Mouse (Mus musculus): ENCODE results near the gene Lbh. TPM values are rescaled to one million over a fixed set of nuclear protein-coding genes. Genes with fewer than 3 reads are reported as not detected.

Gene Lbh
- total RNA-seq, 4 experiments from 2014 or later: 36.5 to 46.3 (median 42.0) TPM

DNA sequence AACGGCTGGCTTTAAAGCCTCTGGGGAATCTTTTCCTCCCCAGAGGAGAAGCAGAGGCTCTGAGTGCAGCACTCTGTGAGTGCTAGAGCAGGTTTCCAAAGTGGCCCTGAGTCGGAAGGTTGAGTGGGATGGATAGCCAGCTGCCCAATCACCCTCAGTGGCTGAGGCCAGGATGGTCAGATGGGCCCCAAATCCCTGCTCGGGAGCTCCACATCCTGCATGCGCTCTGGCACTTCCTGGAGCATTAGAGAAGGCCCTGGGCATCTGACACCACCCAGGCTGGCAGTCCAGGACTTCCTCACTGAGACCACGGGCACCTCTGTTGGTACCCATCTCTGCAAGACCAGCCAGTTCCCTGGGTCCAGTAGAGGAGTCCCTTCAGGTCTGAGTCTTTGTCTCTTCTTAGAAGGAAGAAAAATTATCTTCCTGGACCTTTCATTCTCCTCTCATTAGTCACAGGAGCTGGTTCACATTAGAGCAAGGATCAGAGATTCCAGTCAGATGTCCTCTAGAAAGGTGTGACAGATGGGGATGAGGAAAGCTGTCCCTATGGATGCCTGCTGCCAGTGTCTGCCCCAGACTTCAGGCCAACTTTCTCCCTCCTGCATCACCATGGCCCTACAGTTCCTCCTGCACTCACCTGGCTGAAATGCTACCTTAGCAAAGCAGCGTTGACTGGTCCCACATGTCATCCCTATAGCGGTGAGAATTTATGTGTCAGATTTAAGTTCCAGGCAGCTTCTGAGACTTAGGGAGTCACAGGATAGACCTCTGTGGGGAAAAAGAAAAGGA is 8.8 kb upstream of the Lbh start:
- no peak for DNase-seq (ENCODE audit: low spot score in 2 of 2)

DNA sequence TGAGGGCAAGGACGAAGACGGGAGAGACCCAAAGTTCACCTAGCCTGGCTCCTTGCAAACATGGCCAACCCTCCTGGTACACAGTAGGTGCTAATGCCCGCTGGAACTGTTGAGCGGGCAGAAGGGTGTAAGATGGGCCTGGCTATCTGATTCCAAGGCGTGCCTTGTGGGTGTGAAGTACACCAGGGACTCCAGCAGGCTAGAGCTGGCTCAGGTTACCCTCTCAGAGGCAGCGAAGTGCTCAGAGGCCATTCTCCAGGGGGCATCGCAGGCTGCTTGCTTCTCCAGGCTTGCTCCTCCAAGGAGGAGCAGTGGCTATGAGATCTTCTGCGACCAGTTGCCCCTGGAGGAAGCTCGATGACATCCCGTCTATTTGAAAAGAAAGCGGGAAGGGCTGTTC is 6.8 kb upstream of the Lbh start:
- no peak for DNase-seq (ENCODE audit: low spot score in 2 of 2)

DNA sequence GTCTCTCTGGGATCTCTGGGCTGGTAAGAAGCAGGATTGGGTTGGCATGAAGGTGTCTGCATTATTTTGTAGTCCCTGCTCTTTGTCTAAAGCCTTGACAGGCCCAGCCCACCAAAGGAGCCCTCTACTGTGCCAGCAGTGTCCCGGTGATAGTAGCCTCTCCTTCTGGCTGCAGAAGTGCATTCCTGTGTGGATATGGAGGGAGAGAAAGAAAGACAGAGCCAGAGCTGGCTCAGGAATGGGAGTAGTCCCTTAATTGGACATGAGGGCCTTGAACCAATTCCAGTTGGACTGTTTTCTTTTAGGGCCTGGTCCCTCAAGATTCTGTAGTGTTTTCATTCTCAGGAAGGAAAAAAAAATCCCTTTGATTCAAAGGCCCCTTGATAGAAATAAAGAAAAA is 6.4 kb upstream of the Lbh start:
- no peak for DNase-seq (ENCODE audit: low spot score in 2 of 2)

DNA sequence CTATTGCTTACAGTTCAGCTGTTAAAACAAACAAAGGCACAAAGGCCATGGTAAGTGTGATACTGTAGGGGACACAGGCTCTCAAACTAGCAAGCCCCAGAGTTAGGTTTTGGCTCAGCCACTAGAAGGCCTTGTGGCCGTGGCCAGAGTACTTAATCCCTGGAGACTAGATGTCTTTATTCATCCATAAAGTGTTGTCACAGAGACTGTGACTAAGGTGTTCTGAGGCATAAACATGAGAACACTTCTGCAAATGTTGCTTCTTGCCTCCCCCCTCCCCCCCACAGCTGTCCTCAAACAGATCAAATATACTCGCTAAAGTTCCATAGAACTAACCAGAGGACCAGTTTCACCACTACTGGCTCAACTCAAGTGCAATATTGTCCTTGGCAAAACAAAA is 4.0 kb upstream of the Lbh start:
- no peak for DNase-seq (ENCODE audit: low spot score in 2 of 2)

DNA sequence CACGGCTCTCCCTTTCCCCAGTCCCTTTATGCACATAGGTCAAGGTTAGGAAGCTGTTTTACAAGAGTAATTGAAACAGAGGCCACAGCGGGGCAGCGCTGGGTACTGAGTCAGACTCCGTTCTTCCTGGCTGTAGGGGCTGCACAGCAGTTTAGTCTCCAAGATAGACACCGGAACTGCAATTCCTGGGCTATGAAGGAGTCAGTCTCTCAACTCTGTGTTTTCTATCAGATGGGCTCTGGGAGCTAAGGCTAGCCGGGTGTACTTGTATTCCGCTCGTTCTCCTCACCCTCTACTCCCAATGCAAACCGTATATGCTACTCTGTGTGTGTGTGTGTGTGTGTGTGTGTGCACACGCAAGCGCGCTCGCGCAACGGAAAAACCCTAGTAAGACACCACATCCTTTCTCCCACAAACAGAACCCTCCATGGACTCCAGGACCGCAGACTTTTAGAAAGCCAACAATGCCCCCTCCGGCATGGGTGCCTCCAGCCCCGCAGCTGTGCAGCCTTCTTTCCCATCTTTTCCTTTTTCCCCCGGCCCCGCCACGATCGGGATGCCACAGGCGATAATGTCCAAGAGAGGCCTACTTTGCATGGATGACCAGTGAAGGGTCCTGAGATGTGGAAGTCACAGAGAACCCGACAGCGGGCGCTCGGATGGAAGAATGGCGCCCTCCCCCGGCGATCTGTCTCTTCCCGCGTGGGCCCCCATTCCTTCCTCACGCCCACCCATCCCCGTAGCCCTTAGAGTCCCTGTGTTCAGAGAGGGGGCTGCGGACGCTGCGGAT is 669 bp upstream of the Lbh start:
- no peak for DNase-seq (ENCODE audit: low spot score in 2 of 2)

DNA sequence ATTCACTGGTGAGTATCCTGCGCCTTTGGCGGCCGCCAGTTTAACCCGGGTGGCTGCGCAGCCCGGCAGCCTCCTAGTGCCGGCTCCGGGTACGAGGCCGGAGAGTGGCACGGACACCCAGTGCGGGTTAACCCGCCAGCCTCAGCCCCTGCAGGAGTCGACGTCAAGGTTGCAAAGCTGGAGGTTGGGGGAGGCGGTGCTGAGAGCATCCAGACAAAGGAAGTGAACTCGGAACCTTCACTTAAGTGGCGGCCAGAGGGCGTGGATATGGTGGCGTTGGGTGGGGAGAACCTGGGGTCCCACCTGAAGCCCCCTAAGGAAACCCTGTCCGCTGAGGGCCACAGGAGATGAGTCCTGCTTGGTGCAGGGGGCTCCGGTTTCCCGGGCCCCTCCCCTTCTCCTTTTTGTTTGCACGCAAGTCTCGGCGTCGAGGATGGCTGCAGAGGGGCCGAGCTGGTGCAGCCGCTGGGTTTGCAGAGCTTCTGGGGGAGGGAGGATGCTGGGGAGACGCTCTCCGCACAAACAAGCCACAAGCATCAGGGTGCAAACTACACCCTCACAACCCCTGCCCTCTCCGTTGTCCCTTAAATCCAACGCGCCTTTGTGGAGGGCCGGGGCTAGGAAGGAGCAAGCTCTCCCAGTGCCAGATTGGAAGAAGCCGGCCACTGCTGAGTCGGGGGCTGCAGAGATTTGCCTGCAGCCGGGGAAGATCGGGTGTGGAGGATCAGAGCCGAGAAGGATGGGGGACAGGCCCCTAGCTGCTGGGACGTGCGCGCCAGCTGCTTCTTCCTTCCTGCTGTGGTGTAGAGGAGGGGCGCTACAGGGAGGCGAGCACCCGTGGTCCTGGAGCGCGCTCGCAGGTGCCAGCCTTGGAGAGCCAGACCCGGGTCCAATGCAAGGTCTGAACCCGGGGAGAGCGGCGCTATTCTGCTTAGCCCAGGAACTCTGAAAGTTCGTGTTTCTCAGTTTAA is 751 bp downstream of the Lbh start:
- DNase-seq (ENCODE audit: low spot score in 2 of 2): peak in 1 of 2 experiments; percentile 23

DNA sequence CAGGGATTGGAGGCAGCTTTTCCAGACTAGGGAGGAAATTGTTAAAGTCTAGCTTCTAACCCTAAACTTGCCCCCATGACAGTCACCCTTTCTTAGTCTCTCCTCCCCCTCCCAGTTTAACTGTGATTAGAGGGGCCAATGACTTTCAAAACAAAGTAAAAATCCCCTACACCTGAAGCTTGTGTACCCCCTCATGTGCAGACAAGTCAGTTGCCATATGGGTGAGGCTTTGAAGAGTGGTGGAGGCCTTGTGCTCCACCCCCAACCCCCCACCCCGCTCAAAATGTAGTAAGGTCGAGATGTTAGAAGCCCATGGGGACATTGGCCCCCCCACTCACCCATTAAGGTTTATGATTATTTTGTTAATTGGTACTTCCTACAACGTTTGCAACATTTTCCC is 1.5 kb downstream of the Lbh start:
- DNase-seq (ENCODE audit: low spot score in 2 of 2): no peak

DNA sequence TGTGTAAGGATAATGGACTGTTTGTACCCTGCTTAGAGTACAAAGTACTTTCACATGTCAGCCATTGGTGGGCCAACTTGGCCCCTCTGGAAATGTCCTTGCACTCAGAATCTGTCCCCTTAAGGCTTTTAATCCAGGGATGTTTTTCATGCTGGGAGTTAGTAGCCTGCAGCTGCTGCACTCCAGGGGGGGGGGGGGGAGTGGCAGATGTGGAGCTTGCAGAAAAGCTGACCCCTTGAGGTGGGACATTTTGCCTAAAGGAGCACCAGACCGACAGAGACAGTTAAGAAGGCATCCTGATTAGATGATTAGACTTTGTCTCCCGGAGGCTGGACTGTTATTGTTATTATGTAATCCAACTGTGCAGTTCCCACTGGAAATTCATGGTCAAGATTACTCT is 2.3 kb downstream of the Lbh start:
- no peak for DNase-seq (ENCODE audit: low spot score in 2 of 2)

DNA sequence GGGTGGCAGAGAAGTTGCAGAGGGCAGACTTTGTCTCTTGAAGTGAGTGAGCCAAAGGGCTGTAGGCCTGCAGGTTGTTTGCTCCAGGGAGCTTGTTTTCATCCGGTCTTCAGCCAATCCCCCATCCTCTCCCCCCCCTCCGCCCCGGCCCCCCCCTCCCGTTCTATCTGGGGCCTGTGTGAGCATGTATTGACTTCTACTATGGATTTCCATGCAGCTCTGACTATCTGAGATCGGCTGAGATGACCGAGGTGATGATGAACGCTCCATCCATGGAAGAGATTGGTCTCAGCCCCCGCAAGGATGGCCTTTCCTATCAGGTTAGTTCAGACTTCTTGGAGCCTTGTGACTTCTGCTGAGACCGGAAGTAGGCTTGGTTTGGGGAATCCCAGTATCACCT is 2.9 kb downstream of the Lbh start:
- DNase-seq (ENCODE audit: low spot score in 2 of 2): no peak

DNA sequence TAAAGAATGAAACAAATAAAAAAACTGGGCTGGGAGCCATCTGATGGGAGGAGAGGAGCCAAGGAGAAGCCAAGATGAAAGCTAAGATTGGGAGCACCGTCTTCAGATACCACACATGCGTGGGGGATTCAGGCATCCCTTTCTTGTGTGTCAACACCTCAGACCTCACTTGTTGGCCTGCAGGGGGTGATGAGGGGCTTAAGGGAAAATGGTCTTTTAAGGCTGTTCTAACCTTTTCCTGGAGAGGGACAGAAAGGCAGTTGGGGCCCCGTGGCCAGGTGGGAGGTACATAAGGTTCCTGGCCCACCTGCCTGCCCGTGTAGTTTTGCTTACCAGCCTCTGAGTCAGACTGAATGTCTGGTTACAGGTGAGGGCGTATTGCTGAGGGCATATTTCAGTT is 4.1 kb downstream of the Lbh start:
- DNase-seq (ENCODE audit: low spot score in 2 of 2): no peak

DNA sequence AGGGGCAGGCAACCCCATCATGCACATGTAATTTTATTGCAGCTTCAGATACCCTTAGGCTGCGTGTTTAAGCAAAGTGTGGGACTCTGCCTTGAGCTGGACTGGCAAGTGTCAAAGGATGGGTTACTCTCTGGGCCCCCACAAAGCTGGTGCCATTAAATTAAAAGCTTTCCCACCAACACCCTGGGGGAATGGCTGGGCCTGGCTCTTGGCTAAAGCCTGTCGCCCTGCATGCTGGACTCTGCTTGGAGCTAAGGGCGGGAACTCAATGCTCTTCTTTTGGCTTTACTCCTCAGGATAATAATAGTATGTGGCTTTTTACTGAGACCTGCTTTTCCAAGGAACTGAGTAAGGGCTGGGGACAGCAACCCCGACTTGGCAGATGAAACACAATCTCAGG is 5.2 kb downstream of the Lbh start:
- DNase-seq (ENCODE audit: low spot score in 2 of 2): no peak

DNA sequence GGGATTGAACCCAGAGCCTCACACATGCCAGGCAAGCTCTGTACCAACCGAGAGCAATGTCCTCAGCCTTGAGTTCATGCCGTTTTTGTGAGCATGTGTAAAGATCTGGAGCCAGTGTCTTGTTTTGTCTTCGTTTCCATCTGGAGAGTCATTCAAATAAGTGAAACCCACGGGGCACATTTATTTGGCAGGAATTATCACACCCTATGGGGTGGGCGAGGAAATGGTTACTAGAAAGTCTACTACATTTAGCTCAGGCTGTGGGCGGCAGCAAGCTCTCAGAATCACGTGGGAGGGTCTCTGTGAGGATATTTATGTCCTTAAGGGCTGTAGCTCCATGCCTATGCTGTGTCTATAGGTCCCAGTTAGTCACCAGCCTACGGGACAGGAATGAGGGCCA is 6.2 kb downstream of the Lbh start:
- peak; percentile 36 to 62 for DNase-seq (ENCODE audit: low spot score in 2 of 2)

DNA sequence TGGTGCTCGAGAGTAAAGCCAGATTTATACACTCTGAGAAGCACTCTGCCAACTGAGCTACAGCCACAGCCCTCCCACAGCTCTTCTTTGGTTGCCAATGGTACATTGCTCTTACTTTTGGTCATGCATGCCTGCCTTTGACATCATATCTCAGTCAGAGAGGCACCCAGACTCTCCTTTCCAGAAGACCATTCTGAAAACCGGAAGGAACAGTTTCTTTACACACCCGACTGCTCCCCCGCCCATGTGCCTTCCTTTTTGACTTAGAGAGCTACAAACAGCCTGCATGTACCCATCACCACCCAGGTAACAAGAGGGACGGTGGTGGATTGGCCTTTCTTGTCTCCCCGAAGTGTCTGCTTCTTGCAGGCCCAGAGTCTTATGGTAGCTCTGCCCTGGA is 7.0 kb downstream of the Lbh start:
- DNase-seq (ENCODE audit: low spot score in 2 of 2): no peak

DNA sequence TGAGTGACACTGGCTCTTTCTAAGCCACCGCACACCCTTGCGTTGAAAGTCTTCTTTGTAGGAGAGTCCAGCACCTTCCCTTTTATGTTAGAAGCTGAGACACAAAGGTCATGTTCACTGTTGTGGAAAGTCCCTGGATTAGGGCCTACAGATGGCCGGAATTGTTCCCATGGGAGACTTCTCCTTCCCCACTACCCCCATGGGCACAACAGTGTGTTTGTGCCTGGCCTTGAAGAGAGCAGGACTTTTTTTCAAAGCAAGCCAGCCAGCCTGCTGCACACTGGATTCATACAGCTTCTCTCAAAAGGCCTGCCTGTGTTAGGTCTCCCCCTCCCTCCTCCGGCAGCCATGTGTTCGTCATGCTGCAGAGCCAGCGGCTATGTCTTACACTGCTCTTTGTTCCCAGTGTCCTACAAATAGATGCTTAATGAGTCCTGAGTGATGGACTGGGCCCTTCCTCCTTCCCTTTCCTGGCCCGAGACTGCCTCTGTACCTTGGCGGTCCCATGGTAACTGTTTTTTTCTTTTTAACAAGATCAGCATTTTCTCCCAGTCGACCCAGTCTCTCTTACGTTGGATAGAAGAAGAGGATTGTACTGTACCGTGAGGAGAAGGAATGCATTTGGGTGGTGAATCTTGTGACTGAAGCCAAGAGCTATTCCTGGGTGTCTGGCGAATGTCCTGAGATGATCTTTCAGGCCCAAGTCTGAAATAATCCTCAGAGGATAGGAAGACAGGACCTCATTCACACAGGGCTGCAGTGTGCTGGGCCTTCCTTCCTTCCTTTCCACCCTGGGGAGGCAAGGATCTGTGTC is 7.9 kb downstream of the Lbh start:
- peak; percentile 69 to 85 for DNase-seq (ENCODE audit: low spot score in 2 of 2)

DNA sequence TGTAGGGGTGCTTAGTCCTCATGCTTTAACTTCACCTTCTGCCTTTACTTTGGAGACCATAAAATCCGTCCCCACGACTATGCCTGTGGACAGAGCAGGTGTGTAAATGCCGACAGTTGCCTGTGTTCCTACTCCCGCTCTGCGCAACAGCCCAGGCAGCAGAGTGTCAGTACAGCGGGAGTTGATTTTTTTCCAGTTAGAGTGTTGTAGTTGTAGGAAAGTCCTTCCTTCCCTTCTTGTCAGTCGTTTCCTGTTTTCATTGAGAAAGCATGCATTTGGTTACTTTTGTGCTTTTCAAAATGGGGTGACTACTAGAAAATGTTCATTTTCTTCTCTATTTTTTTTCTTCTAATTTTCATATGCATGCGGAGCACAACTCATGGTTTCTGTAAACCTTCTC is 8.9 kb downstream of the Lbh start:
- no peak for DNase-seq (ENCODE audit: low spot score in 2 of 2)

DNA sequence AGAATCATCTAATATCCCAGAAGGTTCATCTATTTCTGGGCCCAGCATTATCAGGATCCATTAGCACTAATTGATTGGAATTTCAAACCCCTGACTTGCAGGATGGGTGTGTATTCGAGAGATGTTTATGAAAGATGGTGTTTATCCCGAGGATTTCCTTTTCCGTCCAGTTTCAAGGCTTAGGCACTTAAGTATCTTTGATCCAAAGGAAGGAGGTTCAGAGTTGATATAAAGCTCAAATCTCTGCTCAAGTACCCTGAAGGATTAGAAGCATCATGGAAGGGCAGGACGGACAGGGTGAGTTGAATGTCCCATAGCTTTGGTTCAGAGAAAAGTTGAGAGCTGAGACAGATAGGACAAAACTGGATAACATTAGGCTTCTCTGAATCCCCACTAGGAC is 15.0 kb downstream of the Lbh start:
- DNase-seq (ENCODE audit: low spot score in 2 of 2): no peak

DNA sequence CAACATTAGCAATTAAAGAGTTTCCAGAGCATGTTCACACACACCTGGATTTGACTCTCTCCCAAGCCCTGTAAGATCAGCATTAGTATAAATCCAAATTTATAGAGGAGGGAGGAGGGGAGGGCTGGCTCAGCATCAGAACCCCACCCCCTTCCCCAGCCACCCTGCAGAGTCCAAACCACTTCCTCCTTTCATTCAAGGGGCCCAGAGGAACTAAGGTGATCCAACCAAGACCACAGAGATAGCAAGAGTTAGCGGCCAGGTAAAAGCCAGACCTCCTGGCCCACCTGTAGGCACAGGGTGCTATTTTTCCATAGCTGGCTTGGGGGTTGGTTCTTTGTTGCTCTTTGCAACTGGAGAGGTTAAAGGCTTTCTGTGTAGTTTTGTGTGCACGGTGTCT is 16.0 kb downstream of the Lbh start:
- no peak for DNase-seq (ENCODE audit: low spot score in 2 of 2)

DNA sequence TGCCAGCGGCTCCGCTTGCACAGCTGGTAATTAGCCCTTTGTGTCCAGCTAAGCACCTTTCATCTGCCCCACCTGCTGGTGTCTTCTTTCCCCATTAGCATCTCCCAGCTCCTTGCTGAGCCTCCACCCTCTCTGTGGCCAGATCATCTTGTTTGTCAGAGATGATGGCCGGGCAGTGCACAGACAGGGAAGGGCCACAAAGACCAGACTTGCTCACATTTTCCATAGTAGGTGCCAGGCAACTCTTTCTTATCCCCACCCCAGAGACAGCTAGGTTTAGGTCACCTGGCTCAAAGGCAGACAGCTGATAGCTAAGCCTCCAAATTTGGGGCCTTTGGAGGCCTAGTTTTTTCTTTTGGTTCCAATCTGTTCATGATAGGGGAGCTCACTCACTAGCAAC is 16.5 kb downstream of the Lbh start:
- no peak for DNase-seq (ENCODE audit: low spot score in 2 of 2)

DNA sequence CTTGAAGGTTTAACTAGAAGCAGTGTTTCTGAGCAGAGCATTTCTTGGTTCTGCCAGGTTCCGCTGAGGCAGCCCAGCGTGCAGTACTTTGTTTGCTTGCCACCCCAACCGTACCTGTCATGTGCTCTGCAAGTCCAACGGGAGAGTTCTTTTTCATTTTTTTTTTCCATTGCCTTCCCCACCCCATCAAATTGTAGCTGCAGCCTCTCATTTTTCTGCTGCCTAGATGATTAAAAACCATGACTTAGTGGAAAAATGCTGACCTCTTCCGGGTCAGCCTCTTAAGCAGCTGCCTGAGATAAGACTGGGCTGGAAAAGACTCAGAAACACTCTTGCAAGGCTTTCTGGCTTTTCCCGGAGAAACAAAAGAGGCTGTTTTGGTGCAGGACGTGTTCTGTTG is 17.8 kb downstream of the Lbh start:
- DNase-seq (ENCODE audit: low spot score in 2 of 2): no peak

DNA sequence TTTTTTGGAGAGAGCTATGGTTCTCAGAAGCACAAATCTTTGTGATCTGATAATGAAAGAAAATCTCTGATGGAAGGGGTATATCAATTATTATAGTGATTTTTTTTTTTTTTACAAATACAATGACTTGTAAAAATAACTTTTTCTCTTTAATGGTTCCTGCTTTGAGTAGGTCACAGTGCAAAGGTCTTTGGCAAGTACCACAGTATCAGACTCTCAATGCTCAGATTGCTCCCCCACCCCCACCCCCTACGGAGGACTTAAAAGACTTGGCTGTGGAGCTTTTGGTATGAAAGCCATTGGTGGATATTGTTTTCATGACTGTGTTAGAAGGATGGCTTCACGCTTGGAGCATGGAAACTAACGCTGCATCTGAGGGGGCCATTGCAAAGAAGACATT is 18.2 kb downstream of the Lbh start:
- DNase-seq (ENCODE audit: low spot score in 2 of 2): no peak

DNA sequence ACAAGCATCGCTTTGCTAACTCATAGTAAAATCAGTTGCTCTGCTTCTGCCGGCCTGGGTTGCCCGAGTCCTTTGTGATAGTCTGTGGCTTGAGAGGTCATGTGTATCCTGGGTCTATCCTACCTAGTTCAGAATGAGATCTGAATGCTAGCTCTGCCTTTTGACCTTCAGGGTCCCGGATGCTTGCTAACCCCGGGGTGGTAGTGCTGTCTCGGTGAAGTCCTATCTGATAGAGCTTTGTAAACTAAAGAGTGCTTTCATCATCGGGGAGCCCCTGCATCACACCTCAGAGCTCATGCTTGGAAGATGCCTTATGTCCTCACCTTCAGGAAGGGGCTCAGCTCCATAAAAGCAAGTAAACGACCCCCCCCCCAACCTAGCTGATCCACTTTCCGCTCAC is 19.1 kb downstream of the Lbh start:
- DNase-seq (ENCODE audit: low spot score in 2 of 2): no peak
